Mouse (Mus musculus) limb, embryonic 14.5 days (tissue): ENCODE results near the gene Sik2. TPM values are rescaled to one million over a fixed set of nuclear protein-coding genes. Genes with fewer than 3 reads are reported as not detected.
A peak's percentile ranks its signal among the peaks of the same experiment; 100 is the strongest.

Source experiments
- ATAC-seq: fragments of 200-750 bp; cut with Nextera tagmentation; 2 replicates; pipeline ENCODE4 v1.8.0; 2017; ENCODE audit warnings: low read depth, moderate number of reproducible peaks, moderate TSS enrichment; ENCODE audit not compliant: low FRiP score
- DNase-seq: peaks from one replicate; pipeline ENCODE4 v3.0.0-alpha.2; 2015; ENCODE audit warnings: low spot score
- H3K27ac ChIP-seq: fragments of 300-500 bp; sonication (generic); replicated peaks from 2 replicates; pipeline ENCODE4 v1.5.1; 2014; ENCODE audit warnings: low read depth, mild to moderate bottlenecking, low read length, moderate library complexity, mixed read lengths
- H3K27me3 ChIP-seq: fragments of 300-500 bp; sonication (generic); 2 replicates; pipeline ENCODE4 v1.6.1; 2014; ENCODE audit warnings: low read length, mixed read lengths; ENCODE audit not compliant: control insufficient read depth, insufficient read depth
- H3K36me3 ChIP-seq: fragments of 300-500 bp; sonication (generic); 2 replicates; pipeline ENCODE4 v1.6.1; 2014; ENCODE audit warnings: mild to moderate bottlenecking, low read length, moderate library complexity, mixed read lengths; ENCODE audit not compliant: control insufficient read depth, insufficient read depth
- H3K4me1 ChIP-seq: fragments of 300-500 bp; sonication (generic); 2 replicates; pipeline ENCODE4 v1.6.1; 2014; ENCODE audit warnings: antibody characterized with exemption, low read length, mixed read lengths; ENCODE audit not compliant: control insufficient read depth, insufficient read depth
- H3K4me2 ChIP-seq: fragments of 300-500 bp; sonication (generic); replicated peaks from 2 replicates; pipeline ENCODE4 v1.6.1; 2014; ENCODE audit warnings: low read depth, mild to moderate bottlenecking, low read length, moderate library complexity; ENCODE audit not compliant: severe bottlenecking
- H3K4me3 ChIP-seq: fragments of 300-500 bp; sonication (generic); replicated peaks from 2 replicates; pipeline ENCODE4 v1.5.1; 2014; ENCODE audit warnings: low read length
- H3K9ac ChIP-seq: fragments of 300-500 bp; sonication (generic); 2 replicates; pipeline ENCODE4 v1.6.1; 2014; ENCODE audit warnings: mild to moderate bottlenecking, low read depth, low read length, moderate library complexity; ENCODE audit not compliant: severe bottlenecking
- H3K9me3 ChIP-seq: fragments of 300-500 bp; sonication (generic); 2 replicates; pipeline ENCODE4 v1.6.1; 2016; ENCODE audit warnings: low read length; ENCODE audit not compliant: control insufficient read depth
- POLR2A ChIP-seq: fragments of 200-500 bp; IDR thresholded peaks from 2 replicates; pipeline ENCODE4 v1.8.0; 2012; ENCODE audit warnings: inconsistent platforms, mild to moderate bottlenecking, moderate library complexity, borderline replicate concordance; ENCODE audit not compliant: insufficient read depth, insufficient read length; ENCODE audit errors: extremely low read depth
- WGBS: fragments of 180-500 bp; shearing (Covaris S2); extraction: QIAGEN DNeasy Blood & Tissue Kit; methylation state at CpG from one replicate; pipeline ENCODE4 v1.1.7; 2014; 5-methylcytosine and 5-hydroxymethylcytosine counted together
- polyA plus RNA-seq, 2 experiments: library from polyadenylated mRNA; depleted of rRNA in 1 of 2; stranded (reverse) in 1 of 2; unstranded in 1 of 2; fragments of >200 nt; fragmentation: Nextera tagmentation in 1 of 2; extraction: Ambion mirVana in 1 of 2; gene quantifications; 2 replicates each; pipeline versions ENCODE4 v1.2.1 to v1.2.3; 2012 to 2014

The Sik2 gene
- polyA plus RNA-seq, 2 experiments: 15.8 to 16.3 TPM

DNA sequence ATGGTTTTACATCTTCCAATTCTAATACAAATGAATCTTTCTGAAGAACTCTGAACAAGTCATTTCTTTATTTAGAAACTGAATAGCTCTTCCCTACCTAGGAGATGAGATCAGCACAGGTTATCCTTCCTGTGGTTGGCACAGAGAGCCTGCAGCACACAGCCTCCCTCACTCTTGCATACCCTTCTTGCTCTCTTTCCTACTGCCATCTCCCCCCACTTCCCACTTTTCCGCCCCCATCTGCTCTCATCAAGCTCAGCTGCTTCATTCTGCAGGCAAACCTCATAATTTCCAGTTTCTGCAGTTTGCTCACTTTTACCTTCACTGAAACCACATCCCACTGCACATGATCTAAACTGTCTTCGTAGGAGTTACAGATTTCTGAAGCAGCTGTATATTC lies 42.6 kb downstream of the Sik2 start:
- DNase-seq: no peak
- Histone ChIP-seq H3K4me2 (no peak overlapping the region), H3K27me3 (no peaks in the 10 kb centered on the region), H3K27ac (no peak overlapping the region), H3K4me3 (no peak overlapping the region), H3K9me3 (no peaks in the 10 kb centered on the region), H3K4me1 (no peaks in the 10 kb centered on the region), H3K9ac (no peak overlapping the region), H3K36me3 (no peaks in the 10 kb centered on the region)
- TF ChIP-seq POLR2A: no peak
- no peak for ATAC-seq
- 77% methylated on average over 2 of the region's 2 CpGs for WGBS

DNA sequence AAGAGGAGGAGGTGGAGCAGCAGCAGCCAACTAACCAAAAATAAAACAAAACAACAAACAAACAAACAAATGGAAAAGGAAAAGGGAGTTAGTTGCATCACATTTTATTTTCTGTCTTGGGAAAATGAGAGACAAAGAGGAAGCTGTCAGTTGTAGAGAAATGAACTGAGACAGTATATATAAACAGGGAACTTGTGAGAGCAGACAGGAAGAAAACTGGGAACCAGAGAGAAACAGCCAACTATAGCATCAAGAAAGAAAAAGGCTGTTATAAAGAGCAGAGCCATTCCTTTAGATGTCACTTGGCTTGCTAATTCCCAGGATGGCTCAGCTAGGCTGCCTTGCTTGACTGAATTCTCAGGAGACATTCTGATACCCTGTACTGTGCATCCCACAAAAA lies 43.5 kb downstream of the Sik2 start:
- Histone ChIP-seq H3K4me1 (no peaks in the 10 kb centered on the region), H3K36me3 (no peaks in the 10 kb centered on the region), H3K4me3 (no peak overlapping the region), H3K27me3 (no peaks in the 10 kb centered on the region), H3K4me2 (no peak overlapping the region), H3K9ac (no peak overlapping the region), H3K27ac (no peak overlapping the region), H3K9me3 (no peaks in the 10 kb centered on the region)
- ATAC-seq (no peak), DNase-seq (no peak)
- no peak for TF ChIP-seq POLR2A

DNA sequence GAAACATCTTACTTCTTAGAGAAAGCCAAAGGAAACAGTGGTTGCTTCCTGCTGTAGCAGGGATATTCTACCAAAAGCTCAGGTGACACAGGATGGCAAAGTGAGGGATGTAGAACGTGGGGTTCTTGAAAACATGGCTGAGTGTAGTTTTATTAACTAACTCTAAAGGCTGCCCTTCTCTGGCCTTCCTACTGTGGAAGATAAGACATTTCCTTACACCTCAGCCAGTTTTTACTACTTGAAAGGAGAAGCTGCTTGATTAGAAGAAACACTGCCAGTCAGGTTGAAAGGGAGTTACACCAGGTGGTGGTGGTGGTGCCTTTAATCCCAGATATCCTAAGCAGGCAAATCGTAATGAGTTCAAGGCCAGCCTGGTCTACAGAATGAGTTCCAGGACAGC lies 44.0 kb downstream of the Sik2 start:
- H3K9ac ChIP-seq: no peak overlapping the region
- H3K4me3 ChIP-seq: no peak overlapping the region
- no peaks in the 10 kb centered on the region for H3K36me3 ChIP-seq
- H3K4me2 ChIP-seq: no peak overlapping the region
- no peak for DNase-seq
- H3K27me3 ChIP-seq: no peaks in the 10 kb centered on the region
- no peak overlapping the region for H3K27ac ChIP-seq
- no peaks in the 10 kb centered on the region for H3K9me3 ChIP-seq
- TF ChIP-seq POLR2A: no peak
- no peaks in the 10 kb centered on the region for H3K4me1 ChIP-seq
- WGBS: 67% methylated on average over 2 of the region's 2 CpGs
- no peak for ATAC-seq

DNA sequence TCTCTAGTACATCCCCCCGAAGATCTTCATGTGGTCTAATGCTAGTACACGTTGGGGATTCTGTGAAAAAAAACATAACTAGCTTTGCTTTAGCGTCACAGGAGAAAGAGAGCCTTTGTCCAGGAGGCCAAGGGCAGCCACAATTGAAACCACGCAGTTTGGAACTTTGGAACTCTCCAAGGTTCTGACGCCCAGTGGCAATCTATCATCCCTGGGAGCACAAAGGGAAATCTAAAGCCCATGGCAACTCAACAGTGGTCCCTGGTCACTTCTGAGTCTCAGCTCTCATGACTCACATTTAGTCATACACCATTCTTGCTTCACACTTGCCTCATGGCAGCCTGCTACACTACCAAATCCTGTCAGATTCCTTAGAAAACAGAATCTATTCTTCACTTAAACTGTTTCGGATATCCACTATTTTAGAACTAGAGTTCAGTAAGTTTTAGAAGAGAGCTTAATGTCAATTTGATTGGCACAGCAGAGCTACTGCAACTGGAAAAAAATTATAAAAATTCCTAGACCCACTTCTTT lies 50.9 kb downstream of the Sik2 start:
- Histone ChIP-seq H3K36me3 (no peaks in the 10 kb centered on the region), H3K9ac (no peak overlapping the region), H3K9me3 (no peaks in the 10 kb centered on the region), H3K4me2 (no peak overlapping the region), H3K4me1 (no peaks in the 10 kb centered on the region), H3K27me3 (no peaks in the 10 kb centered on the region), H3K4me3 (no peak overlapping the region), H3K27ac (no peak overlapping the region)
- no peak for TF ChIP-seq POLR2A
- WGBS: 48% methylated on average over 6 of the region's 6 CpGs
- DNase-seq (peak; percentile 34), ATAC-seq (no peak)

DNA sequence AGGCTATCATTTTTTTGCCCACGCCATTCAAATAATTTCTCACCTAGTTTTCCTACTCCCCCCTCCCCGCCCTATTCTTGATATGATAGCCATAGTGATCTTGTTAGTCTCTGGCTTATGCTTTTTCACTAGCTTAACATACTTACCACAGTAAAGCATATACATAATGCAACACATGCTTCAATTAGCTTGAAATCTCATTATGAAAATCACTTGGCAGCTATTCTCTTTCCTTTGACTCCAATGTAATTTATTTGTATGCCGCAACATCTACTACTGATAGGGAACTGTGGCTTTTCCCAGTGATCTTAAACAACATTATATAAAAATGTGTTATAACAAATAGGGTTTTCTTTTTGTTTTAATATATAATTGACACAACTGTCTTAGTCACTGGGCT lies 53.7 kb downstream of the Sik2 start:
- Histone ChIP-seq H3K4me2 (no peak overlapping the region), H3K4me1 (no peaks in the 10 kb centered on the region), H3K27ac (no peak overlapping the region), H3K9ac (no peak overlapping the region), H3K36me3 (no peaks in the 10 kb centered on the region), H3K4me3 (no peak overlapping the region), H3K9me3 (no peaks in the 10 kb centered on the region), H3K27me3 (no peaks in the 10 kb centered on the region)
- TF ChIP-seq POLR2A: no peak
- DNase-seq: no peak
- ATAC-seq: no peak
- WGBS: 95% methylated on average over 3 of the region's 3 CpGs

GRCm38 (mm10) chr9:50948097-50948823 lies 60.6 kb downstream of the Sik2 start:
- TF ChIP-seq POLR2A: no peak
- H3K27ac ChIP-seq: no peak overlapping the region
- WGBS: 91% methylated on average over 7 of the region's 7 CpGs

More at GRCm38 (mm10) chr9:50948097-50948823, 60.6 kb downstream of the Sik2 start:
- no peak overlapping the region for H3K9ac ChIP-seq
- H3K4me2 ChIP-seq: no peak overlapping the region
- no peaks in the 10 kb centered on the region for H3K4me1 ChIP-seq
- H3K27me3 ChIP-seq: no peaks in the 10 kb centered on the region
- no peak for ATAC-seq
- DNase-seq: no peak
- no peaks in the 10 kb centered on the region for H3K9me3 ChIP-seq
- H3K4me3 ChIP-seq: no peak overlapping the region
- no peaks in the 10 kb centered on the region for H3K36me3 ChIP-seq
